Mouse (Mus musculus) embryo, embryonic 10 days (tissue): ENCODE data around the gene Olfr10.

Experiments used
- DNase-seq: peaks from one replicate; pipeline ENCODE4 v3.0.0-alpha.2; 2015; ENCODE audit warnings: low spot score

Olfr10 gene

DNA sequence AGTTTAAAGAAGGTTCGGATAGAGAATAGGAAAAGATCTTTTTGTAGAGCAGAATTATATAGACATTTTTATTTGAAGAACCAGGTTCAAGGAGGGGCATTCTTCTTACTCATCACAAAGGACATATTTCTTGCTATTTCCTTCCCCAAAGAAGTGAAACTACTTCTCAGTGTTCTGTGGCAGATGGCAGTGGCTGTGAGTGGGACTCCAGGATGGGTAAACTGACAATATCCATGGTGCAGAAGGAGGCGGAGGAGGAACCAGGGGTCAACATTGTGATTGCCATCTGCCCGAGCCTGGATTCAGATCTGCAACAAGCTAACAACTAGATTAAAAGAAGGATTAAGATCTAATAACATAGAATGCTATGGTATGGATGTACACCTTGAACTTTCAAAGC lies 22.2 kb downstream of the Olfr10 start:
- DNase-seq, result no peak

GRCm38 (mm10) chr11:49329686-49330085 lies 25.1 kb downstream of the Olfr10 start:
- no peak for DNase-seq

DNA sequence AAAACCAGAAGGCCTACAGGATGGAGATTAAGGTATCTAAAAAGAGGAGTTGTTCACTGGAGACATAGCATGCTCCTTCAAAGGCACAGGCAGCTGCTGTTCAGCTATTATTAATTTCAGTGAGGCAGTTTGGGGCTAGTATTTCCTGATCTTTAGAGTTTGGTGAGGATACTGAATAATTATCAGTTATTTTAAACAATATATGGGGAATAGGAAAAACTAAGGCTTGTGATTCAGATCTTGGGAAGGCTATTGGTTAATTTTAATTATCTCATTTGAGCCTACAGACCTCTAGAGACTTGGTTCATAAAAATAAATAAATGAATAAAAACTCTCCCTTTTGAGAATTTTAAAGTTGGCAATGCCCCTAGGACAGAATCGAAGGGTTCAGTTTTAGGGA lies 30.3 kb downstream of the Olfr10 start, which contains the start of gene Olfr1390:
Gene Olfr1390 (plus strand): TSS at position 301 of the 400 bp plus-strand sequence.
- DNase-seq, result no peak

- DNase-seq, result no peak
Observed at GRCm38 (mm10) chr11:49337150-49337832, 32.8 kb downstream of the Olfr10 start.
